Mouse (Mus musculus) spleen, adult 2 months (tissue): ENCODE results near the gene Zfp775.

Source experiments
- CTCF ChIP-seq: fragments of 200-500 bp; IDR thresholded peaks from 2 replicates; pipeline ENCODE4 v1.5.1; 2011; ENCODE audit warnings: mild to moderate bottlenecking, inconsistent platforms; ENCODE audit not compliant: insufficient read depth, insufficient read length, insufficient replicate concordance; ENCODE audit errors: extremely low read depth
- POLR2A ChIP-seq: fragments of 200-500 bp; IDR thresholded peaks from 2 replicates; pipeline ENCODE4 v1.6.1; 2011; ENCODE audit warnings: low read depth, low read length, inconsistent platforms

DNA sequence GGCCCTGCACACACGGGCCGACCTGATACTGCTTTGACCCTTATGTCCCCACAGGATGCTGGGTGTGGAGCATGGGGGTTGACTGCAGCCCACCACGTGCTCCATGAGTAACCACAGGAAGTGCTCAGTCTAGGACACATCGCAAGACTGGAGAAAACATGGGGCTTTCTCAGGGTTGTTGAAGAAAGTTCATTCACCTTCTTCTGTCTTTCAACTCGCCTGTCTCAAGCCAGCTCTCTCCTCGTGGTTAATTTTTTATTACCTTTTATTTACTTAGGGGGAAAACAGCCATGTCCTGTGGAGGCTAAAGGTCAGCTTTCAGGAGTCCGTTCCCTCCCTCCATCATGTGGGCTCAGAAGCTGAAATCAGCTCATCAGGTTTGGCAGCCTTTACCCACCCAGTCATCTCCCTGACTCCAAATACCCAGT, 64.3 kb downstream of the Zfp775 start:
- TF ChIP-seq CTCF = no peak
- no peak for TF ChIP-seq POLR2A
